Mouse (Mus musculus) layer of hippocampus, postnatal 14 days (tissue): ENCODE measurements around the gene Ppp1ca. TPM values are rescaled to one million over a fixed set of nuclear protein-coding genes. Genes with fewer than 3 reads are reported as not detected.

Experiments
- DNase-seq, 2 experiments: peaks; one replicate each; pipeline ENCODE4 v3.0.0; 2021 to 2022; ENCODE audit warnings: low spot score in 2 of 2, mixed read lengths in 1 of 2
- total RNA-seq, 2 experiments: library from RNA; stranded (reverse); gene quantifications; 2 replicates each; pipeline ENCODE4 v1.2.3; 2021

The Ppp1ca gene
- total RNA-seq, 2 experiments from 2014 or later: 281 TPM

DNA sequence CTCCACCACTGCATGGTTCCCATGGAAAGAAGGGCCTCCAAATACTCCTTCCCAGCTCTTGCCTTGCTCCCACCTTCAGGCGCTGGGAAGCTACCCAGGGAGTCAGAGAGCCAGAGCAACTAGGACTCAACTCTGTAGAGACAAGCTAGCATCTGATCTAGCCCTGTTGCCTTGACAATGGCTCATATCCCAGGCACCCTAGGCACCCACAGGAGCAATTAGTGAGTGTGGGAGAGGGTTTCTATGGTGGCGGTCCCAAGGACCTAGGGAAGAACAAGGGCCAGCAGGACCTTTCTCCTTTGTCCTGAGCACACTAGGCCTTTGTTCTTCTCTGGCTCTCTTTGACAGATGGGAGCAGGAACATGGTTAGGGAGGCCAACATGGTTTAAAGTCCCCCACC, 8.2 kb upstream of the Ppp1ca start:
- DNase-seq: no peak

DNA sequence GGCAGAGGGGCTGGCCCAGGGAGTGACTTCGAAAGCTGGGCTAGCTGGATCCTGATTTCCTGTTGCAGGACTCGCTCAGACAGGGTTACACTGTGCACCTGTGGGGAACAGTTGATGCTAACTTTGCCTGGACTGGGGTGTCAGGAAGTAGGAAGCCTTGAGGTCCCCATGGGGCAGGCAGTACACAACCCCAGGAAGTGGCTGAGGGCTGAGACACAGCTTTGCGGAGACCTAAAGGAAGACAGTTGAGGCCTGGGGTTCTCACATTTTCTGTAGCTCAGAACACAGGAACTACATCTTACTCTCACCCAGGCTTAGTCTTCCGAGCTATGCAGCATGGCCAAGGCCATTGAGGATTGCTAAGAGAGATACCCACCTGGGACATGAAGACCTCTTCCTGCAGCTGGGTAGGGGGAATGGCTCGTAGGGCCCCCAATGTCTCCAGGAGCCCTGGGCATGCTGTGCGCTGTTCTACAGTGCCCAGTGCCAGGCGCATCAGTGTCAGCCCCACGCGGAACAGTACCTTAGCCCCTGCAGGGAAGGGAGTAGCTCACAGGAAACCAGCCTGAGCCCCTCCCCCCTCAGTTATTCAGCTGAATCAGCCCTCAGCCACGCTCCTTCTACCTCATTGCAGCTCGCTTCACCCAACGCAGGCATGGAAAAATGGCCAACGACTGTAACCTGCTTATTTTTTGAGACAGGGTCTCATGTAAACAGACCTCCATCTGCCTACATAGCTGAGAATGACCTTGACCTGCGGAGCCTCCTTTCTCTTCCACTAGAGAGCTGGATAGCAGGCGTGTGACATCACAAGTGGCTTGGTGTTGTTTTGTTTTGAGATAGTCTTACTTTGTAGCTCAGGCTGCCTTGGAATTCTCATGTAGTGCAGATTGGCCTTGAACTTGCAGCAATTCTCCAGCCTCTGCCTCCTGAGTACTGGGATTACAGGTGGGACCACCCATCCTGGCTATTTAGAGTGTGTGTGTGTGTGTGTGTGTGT, 6.6 kb upstream of the Ppp1ca start:
- no peak for DNase-seq

DNA sequence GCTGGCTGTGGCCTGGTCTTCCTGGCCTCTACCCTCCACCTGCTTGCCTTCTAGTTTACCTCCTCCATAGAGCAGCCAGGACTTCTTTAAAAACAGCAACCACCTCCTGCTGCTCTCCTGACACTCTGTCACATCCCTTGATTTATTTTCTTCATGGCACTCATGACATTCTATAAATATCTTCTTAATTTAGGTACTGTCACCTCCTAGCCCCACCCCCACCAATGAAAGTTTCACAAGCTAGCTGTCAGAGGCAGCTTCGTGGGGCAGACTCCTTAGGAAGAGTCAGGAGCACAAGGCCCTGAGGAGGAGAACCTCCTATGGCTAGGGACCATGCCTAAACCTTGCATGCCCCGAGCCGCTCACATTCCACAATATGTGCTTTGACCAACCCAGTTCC, 4.6 kb upstream of the Ppp1ca start:
- DNase-seq: no peak

DNA sequence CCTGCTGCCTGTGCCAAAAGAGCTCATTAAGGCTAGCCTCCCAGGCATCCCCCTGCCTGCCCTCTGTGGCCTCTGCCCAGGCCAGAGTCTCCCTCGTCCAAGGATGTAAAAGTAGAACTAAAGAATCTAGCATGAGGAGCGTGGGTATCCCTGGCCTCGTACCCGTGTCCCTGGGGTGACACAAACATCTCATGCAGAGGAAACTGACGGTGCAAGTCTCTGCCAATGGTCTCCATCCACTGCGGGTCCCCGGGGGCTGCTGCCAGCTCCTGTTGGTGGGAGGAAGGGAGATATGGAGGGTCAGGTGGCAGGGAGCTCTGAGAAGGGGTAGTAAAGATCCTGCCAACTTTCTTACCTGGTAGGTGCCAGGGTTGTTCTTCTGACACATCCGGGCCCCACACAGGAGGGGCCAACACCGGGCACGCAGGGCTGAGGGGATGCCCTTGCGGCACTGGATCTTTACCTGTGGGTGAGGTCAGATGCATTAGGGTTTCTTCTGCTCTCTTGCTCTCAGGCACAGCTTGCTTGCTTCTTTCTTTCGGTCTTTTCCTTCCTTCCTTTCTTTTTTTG, 2.7 kb upstream of the Ppp1ca start:
- DNase-seq: no peak

DNA sequence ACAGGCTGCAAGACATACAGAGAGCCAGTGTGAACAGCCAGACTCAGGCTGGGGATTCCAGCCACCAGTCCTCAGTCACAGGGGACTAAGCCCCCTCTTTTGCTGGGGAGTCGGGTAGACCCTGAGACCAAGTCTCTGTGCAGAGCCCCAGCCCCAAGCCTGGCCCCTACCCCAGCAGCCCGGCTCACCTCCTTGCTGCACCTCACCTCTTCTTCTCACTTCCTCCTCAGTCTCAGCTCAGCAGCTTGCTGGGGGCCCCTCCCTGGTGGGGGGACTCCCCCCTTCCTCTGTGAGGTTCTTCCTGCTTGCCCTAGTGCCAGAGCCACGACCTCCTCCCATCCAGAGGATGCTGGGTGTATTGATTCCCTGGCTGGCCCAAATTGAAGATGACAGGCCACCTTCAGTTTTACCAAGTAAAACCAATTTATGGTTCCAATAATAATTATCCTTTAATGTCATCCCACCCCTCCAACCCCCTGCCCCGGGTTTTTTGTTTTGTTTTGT, 982 bp upstream of the Ppp1ca start, which contains the start of gene Tbc1d10c:
Gene Tbc1d10c (minus strand): TSS at position 454 of the 504 bp plus-strand sequence.
- no peak for DNase-seq

DNA sequence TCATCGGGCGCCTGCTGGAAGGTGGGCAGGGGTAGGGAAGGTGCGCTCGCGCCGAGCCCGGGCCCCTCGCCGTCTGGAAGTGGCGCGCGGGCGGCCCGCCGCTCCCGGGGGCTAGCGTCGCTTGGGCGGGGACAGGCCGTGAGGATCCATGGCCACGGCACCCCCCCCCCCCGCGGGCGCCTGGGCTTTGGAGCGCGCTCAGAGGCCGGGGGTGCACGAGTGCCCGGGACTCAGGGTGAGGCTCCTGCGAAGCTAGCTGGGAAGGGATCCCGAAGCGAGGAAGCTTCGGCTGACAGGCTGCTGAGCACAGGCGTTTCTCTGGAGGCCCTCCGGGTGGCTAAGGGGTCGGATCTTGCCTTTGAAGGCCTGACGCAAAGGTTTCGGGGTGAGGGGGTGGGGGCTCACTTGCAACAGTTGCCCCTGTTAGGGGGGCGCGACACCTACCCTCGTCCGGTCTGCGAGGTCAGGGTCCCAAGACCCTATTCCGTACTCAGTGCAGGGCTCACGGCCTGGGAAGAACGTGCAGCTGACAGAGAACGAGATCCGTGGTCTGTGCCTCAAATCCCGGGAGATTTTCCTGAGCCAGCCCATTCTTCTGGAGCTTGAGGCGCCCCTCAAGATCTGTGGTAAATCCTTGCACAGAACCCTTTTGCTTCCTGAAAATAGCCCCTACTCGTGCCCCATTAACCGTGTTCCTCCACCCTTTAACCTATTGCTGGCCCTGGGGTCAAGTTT, 553 bp downstream of the Ppp1ca start:
- DNase-seq: no peak

DNA sequence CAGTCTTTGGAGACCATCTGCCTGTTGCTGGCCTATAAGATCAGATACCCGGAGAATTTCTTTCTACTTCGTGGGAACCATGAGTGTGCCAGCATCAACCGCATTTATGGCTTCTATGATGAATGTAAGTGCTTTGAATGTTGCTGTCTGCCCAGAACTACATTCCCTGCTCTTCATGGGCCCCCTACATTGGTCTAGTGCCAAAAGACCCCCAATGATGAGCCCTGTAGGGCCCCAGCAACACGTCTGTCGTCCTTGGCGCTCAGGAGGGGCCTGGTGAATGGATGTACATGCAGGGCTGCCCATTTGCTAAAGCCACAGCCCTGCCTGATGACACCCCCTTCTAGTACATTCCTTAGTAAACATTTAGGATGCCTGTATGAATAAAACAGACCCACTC, 1.3 kb downstream of the Ppp1ca start:
- no peak for DNase-seq

DNA sequence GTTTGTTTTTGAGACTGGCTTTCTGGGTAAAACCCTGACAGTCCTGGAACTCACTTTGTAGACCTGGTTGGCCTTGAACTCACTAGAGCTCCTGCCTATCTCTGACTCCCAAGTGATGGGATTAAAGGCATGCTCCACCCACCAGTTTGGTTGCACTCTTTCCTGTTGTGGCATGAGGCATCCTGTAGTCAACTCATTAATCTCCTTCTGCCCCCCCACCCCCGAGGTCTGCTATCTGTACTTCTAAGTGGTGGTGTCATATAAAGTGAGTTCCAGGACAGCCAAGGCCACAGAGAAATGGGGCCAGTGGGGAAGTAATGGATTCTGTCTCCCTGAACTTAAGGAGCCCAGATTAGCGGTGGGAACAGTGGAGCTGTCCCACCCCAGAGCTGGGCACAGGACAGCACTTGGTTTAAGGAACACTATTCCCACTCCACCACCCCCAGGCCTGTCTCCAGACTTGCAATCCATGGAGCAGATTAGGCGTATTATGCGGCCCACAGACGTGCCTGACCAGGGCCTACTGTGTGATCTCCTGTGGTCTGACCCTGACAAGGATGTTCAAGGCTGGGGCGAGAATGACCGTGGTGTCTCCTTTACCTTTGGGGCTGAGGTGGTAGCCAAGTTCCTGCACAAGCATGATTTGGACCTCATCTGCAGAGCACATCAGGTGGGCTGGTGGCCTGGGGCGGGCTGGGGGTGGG, 2.3 kb downstream of the Ppp1ca start:
- no peak for DNase-seq

DNA sequence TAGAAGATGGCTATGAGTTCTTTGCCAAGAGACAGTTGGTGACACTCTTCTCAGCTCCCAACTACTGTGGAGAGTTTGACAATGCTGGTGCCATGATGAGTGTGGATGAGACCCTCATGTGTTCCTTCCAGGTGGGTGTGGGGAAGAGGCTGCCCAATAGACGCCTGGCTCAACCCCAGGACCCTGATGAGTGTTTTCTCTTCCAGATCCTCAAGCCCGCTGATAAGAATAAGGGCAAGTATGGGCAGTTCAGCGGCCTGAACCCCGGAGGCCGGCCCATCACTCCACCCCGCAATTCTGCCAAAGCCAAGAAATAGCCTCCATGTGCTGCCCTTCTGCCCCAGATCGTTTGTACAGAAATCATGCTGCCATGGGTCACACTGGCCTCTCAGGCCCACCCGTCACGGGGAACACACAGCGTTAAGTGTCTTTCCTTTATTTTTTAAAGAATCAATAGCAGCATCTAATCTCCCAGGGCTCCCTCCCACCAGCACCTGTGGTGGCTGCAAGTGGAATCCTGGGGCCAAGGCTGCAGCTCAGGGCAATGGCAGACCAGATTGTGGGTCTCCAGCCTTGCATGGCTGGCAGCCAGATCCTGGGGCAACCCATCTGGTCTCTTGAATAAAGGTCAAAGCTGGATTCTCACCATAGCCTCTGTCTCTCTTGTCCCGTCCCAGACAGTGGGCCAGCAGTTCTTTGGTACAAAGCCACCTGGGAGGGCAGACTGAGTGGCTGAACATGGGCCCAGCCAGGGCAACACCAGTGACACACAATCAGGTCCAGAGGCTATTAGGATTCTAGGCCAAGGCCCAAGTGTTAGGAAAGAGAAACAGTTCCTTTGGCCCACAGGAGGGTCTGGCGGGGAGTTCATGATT, 3.1 kb downstream of the Ppp1ca start:
- peak in 1 of 2 experiments; percentile 55 for DNase-seq

DNA sequence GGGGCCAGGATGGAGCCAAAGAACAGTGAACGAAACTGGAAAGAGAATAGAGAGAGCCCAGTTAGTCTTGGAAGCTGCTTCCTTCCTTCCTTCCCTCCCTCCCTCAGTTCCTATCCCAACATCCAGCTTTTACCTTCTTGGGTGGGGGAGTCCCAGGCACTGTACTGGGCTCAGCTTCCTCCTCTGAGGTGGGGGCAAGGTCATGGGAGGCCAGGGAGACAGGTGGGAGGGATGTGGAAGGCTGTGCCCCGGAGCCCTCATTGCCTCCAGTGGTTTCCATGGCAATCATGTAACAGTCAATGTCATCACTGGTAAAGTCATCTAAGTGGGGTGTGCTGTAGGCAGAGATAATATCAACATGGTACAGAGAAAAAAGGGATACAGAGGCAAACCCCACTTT, 4.2 kb downstream of the Ppp1ca start:
- DNase-seq: no peak

DNA sequence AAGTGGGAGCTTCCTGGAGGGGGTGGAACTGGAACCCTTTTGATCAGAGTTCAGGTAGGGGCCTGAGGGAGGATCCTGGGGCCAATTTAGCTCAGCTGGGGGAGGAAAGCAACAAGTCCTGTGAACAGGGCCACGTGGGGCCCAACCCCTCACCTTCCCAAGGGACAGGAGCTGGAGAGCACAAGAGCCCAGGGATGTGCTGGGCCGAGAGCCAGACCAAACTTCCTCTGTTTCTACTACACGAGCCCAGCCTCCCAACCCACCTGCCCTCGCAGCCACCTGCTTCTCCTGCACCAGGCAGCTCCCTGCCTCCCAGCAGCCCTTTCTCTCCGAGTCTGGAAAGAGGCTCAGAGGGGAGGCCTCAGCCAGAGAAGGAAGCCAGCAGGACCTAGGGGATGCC, 4.7 kb downstream of the Ppp1ca start:
- no peak for DNase-seq

DNA sequence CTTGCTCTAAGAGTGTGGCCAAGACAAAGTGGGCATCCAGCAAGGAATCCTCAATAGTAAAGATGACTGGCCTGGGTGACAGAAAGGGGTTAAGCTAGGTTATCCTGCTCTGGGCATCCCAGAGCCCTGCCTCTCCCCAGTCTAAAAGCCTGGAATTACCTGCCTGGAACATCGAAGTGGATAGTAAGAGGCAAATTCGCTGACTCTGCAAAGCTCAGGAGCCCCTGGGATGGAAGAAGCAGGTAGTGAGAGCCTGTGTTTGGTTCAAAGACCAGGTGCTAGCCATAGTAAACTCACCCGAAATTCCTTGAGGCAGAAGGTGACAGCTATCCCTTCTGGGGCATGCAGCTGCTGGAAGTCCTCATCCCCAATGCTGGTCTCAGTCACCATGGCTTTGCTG, 5.3 kb downstream of the Ppp1ca start:
- no peak for DNase-seq

DNA sequence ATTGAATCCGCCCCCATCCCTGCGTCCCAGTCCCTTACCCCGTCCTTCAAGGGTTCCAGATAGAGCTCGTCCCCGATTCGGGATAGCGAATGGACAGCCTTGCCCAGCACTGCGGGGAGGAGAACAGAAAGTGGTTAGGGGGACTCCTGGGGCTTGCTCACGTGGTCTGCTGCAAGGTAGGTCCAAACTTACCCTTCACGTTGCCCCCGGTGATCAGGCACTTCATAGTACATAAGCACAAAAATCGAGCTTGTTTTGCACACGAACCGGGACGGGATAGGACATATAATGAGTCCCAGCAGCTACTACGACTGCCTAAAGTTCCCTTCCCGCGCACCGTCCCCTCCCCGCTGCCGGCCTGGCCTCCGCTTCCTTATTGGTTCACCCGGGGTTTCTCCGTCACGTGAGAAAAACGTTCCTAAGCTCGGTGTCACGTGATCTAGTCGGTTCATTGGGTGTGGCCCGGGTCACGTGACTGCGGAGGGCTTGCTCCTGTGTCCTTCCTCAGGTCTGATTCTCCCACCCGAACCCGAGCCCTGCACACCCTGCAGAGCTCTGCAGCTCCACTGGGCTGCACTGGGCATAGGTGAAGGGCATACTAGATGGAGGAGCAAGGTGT, 9.5 kb downstream of the Ppp1ca start, which contains the start of gene Rad9a:
Gene Rad9a (minus strand): TSS at position 372 of the 619 bp plus-strand sequence.
- peak; percentile 89 to 96 for DNase-seq

DNA sequence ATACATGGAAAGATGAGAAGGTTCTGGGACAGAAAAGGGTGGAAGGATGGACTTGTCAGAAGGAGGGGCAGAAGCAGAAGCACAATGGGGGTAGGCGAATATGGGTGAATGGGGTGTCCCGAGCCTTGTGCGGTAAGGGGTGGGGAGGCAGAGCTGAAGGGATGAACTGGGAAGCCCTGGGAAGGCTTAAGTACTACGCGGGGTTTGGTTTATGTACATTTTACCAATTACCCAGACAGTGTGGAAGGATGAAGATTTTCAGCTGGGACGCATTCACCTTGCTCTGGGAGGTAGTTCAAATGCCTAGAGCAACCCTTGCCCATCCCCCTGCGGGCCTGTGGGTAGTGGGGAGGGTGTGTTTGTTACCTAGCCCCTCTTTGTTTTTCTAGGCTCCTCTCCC, 10.3 kb downstream of the Ppp1ca start:
- no peak for DNase-seq

DNA sequence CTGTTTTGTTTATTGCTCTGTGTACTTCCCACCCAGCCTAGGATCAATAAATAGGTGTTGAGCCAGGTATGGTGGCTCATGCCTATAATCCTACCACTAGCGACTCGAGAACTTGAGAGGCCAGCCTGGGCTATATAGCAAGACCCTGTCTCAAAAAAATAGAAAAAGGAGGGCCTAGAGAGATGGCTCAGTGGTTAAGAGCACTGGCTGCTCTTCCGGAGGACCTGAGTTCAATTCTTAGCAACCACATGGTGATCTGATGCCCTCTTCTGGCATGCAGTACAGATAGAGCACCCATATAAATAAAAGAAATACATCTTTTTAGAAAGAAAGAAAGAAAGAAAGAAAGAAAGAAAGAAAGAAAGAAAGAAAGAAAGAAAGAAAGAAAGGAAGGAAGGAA, 11.3 kb downstream of the Ppp1ca start:
- DNase-seq: no peak

DNA sequence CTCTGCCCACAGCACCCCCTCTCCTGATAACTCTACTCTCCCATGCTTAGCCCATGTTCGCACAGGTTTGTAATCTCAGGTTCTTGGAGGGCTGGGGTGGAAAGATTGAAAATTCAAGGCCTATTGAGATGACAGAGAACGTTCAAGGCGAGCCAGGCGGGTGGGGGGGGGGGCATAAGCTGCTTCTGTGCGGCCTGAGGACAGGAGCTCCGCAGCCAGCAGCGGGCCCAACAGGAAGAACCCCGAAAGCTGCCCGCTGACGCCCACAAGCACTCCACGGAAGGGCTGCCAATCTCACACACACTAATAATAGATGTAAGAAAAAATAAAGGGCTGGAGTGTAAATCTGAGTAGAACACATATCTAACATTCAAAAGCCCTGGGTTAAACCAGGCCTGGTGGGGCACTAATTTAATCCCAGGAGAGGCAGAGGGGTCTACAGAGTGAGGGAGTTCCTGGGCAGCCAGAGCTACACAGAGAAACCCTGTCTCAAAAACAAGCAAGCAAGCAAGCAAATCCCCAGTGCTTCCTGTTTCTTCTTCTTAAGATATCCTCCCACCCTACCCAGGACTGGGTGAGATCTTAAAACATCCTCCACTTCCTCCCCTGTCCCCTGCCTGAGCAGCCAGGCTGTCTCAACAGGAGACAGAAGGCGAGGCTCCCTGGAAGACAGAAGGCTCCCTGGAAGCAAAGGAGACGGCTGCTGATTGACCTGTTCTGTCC, 11.9 kb downstream of the Ppp1ca start:
- DNase-seq: no peak

DNA sequence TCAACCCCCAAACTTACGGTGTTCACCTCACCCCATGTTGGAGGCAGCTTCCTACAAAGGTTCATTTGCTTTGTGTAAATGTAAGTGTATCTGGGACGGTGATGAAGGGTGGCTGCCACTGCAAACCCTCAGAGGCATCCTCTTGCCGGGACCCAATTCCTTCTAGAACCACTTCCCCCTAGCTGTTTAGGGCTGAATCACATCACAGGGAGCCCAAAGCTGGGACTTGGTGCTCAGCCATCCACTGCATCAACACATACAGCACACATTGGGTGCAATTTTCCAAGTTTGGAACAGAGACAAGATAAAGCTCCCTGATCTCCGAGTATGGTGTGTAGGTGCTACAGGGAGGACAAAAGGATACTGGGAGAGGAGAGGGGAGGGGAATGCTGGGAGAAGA, 13.0 kb downstream of the Ppp1ca start:
- no peak for DNase-seq

DNA sequence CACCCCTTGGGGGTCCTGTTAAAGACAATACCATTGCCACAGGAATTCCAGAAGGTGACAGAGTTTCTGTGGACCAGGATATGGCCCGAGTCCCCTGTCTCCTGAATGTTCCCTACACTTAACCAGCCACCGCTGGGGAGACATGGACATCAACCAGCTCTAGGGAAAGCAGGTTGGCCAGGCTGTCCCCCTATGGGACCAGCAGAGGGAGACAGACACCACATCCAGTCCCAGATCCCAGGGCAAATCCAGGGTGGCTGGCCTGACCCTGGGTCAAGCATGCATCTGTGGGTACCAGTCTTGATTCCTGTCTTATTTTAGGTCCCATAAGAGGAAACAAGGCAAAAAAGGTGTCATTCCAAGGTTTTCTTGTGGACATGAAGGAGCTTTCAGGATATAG, 15.1 kb downstream of the Ppp1ca start:
- DNase-seq: peak; percentile 53 to 60

DNA sequence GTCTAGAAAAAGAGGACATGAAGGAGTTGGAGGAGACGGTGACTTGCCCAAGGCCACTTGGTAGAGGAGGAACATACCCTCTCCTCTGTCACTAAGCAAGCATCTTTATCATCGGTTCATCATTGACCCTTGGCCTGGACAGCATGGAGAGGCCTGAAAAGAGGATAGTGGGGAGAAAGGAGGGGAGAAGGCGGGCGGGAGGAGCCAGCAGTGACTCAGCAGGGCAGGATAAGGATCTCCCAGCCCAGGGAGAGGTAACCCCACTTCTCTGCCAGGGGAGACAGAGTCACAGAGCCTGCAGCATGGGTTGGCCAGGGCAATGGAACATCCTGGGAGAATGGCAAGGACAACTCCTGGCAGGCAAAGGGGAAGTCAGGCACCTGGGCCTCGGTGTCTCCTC, 16.7 kb downstream of the Ppp1ca start:
- no peak for DNase-seq
